Mouse (Mus musculus) frontal cortex, postnatal 14 days (tissue): ENCODE results near the gene Zfp961.
"Not testable (repeated sequence)": the region's sequence is repeated elsewhere in the genome, so short reads cannot be mapped to it uniquely, and the experiment has no call there.

Source experiments
- DNase-seq, 2 experiments: peaks; one replicate each; pipeline ENCODE4 v3.0.0; 2022; ENCODE audit warnings: low spot score in 2 of 2

Gene Zfp961

GRCm38 (mm10) chr8:72018141-72018540 is 67.3 kb downstream of the Zfp961 start:
- DNase-seq: peak; percentile 9 to 10

- DNase-seq: not testable (repeated sequence)
These were observed 68.2 kb downstream of the Zfp961 start for GRCm38 (mm10) chr8:72019022-72019421.

- no peak for DNase-seq
These were observed 69.0 kb downstream of the Zfp961 start for GRCm38 (mm10) chr8:72019816-72020215.

DNA sequence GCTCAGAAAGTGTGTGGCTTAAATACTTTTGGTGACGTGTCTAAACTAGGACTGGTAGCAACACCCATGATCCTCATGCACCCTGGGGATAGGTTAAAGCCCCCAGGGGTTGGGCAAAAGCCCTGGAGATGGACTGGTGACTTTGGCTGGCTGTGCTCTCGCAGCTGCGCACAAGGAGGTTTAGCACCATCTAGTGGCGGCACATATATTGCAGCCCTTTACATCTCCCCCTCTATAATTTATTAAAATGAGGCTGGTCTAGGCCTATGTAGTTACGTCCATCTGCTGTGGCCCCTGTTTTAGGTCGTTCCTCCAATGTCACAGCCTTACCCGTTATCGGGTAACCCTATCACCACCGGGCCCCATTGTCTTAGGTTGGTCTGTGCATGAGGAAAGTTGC is 74.0 kb downstream of the Zfp961 start:
- peak in 1 of 2 experiments; percentile 20 for DNase-seq

GRCm38 (mm10) chr8:72032926-72033325 is 82.1 kb downstream of the Zfp961 start:
- peak; percentile 16 to 36 for DNase-seq

DNA sequence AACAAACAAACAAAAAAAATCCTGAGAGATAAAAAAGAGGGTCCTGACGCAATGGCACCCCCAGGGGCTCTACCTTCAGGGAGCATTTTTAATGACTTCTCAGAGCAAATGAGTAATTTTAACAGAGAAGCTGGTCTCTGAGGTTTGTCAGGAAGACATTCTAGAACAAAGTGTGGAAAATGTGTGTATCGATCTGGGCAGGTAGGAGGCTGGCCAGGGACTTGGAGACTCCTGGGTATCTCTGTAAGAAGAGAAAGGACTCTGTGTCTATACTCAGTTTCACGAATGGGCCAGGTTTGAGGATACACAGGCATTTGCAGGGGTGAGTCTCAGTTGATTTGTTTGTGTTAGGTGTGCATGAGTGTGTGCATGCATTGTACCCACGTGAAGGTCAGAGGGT is 90.1 kb downstream of the Zfp961 start, which contains the start of gene Olfr372:
Olfr372 (plus strand) TSS at position 301 of the 400 bp plus-strand sequence.
- DNase-seq: not testable (repeated sequence)

GRCm38 (mm10) chr8:72042493-72042892 is 91.7 kb downstream of the Zfp961 start:
- DNase-seq: no peak
